Mouse (Mus musculus) 416B (cell line): ENCODE data around the gene Cic.

Experiments
- DNase-seq: peaks from one replicate; pipeline ENCODE4 v3.0.0; 2011; ENCODE audit warnings: low read depth

The Cic gene

GRCm38 (mm10) chr7:25283637-25284036 is 16.1 kb downstream of the Cic start:
- DNase-seq, result peak; percentile 48

GRCm38 (mm10) chr7:25284171-25284570 is 16.7 kb downstream of the Cic start:
- no peak for DNase-seq

GRCm38 (mm10) chr7:25284766-25285165 is 17.3 kb downstream of the Cic start:
- no peak for DNase-seq

GRCm38 (mm10) chr7:25285511-25286238 is 18.2 kb downstream of the Cic start:
- DNase-seq, result no peak

- DNase-seq, result no peak
These were observed 19.5 kb downstream of the Cic start for GRCm38 (mm10) chr7:25286989-25287388.

- DNase-seq, result no peak
These were observed 20.5 kb downstream of the Cic start for GRCm38 (mm10) chr7:25288011-25288410.

GRCm38 (mm10) chr7:25288721-25289120 is 21.2 kb downstream of the Cic start:
- DNase-seq, result no peak

GRCm38 (mm10) chr7:25289925-25290324 is 22.4 kb downstream of the Cic start:
- DNase-seq, result no peak

GRCm38 (mm10) chr7:25290463-25290862 is 23.0 kb downstream of the Cic start:
- no peak for DNase-seq

- DNase-seq, result no peak
These were observed 23.4 kb downstream of the Cic start for GRCm38 (mm10) chr7:25290911-25291310.

GRCm38 (mm10) chr7:25292107-25292506 is 24.6 kb downstream of the Cic start:
- DNase-seq, result no peak

- DNase-seq, result no peak
These were observed 25.8 kb downstream of the Cic start for GRCm38 (mm10) chr7:25293191-25293739.

GRCm38 (mm10) chr7:25294495-25294894 is 27.0 kb downstream of the Cic start:
- no peak for DNase-seq

- DNase-seq, result no peak
These were observed 27.6 kb downstream of the Cic start for GRCm38 (mm10) chr7:25294960-25295722.

- no peak for DNase-seq
These were observed 29.5 kb downstream of the Cic start for GRCm38 (mm10) chr7:25296945-25297453.

- DNase-seq, result no peak
These were observed 30.2 kb downstream of the Cic start, which contains the start of gene Pafah1b3 for GRCm38 (mm10) chr7:25297454-25298325. Pafah1b3 (minus strand) TSS chr7:25297986.

GRCm38 (mm10) chr7:25301063-25301462 is 33.6 kb downstream of the Cic start, which contains the start of gene Prr19:
Prr19 (plus strand) TSS chr7:25301411.
- DNase-seq, result peak; percentile 46

- DNase-seq, result no peak
These were observed 35.6 kb downstream of the Cic start for GRCm38 (mm10) chr7:25303003-25303684.

GRCm38 (mm10) chr7:25303685-25304006 is 36.1 kb downstream of the Cic start:
- DNase-seq, result no peak

- DNase-seq, result no peak
These were observed 38.0 kb downstream of the Cic start for GRCm38 (mm10) chr7:25305481-25305880.

GRCm38 (mm10) chr7:25305956-25306613 is 38.6 kb downstream of the Cic start, which contains the start of gene Tmem145:
Tmem145 (plus strand) TSS chr7:25306106.
- DNase-seq, result peak; percentile 38
